Mouse (Mus musculus) cerebral cortex, adult 2 months (tissue): ENCODE data around the gene Ltbp1.

Experiments used
- WGBS: fragments of 180-500 bp; shearing (Covaris S2); methylation state at CpG from one replicate; pipeline ENCODE4 v1.1.7; 2018; 5-methylcytosine and 5-hydroxymethylcytosine counted together

Gene Ltbp1

GRCm38 (mm10) chr17:75067314-75067713 is 61.9 kb downstream of the Ltbp1 start:
- 61% methylated on average over 8 of the region's 8 CpGs for WGBS

- 96% methylated on average over 5 of the region's 5 CpGs for WGBS
These were observed 63.9 kb downstream of the Ltbp1 start for GRCm38 (mm10) chr17:75069232-75069631.

GRCm38 (mm10) chr17:75071174-75071573 is 65.8 kb downstream of the Ltbp1 start:
- 48% methylated on average over 2 of the region's 2 CpGs for WGBS

GRCm38 (mm10) chr17:75071749-75072148 is 66.4 kb downstream of the Ltbp1 start:
- 79% methylated on average over 2 of the region's 2 CpGs for WGBS

- WGBS, result 58% methylated on average over 8 of the region's 8 CpGs
These were observed 68.5 kb downstream of the Ltbp1 start for GRCm38 (mm10) chr17:75073887-75074286.

GRCm38 (mm10) chr17:75074978-75075699 is 69.8 kb downstream of the Ltbp1 start:
- 60% methylated on average over 19 of the region's 19 CpGs for WGBS

- WGBS, result 91% methylated on average over 2 of the region's 2 CpGs
These were observed 76.0 kb downstream of the Ltbp1 start for GRCm38 (mm10) chr17:75081401-75081800.

GRCm38 (mm10) chr17:75087296-75087941 is 82.1 kb downstream of the Ltbp1 start:
- WGBS, result 44% methylated on average over 10 of the region's 10 CpGs

GRCm38 (mm10) chr17:75088232-75088631 is 82.9 kb downstream of the Ltbp1 start:
- 32% methylated on average over 4 of the region's 4 CpGs for WGBS

- WGBS, result 27% methylated on average over 11 of the region's 11 CpGs
These were observed 83.4 kb downstream of the Ltbp1 start for GRCm38 (mm10) chr17:75088727-75089126.

GRCm38 (mm10) chr17:75090556-75090955 is 85.2 kb downstream of the Ltbp1 start:
- WGBS, result 92% methylated on average over 6 of the region's 6 CpGs

- 88% methylated on average over 3 of the region's 3 CpGs for WGBS
These were observed 88.2 kb downstream of the Ltbp1 start for GRCm38 (mm10) chr17:75093563-75093962.

- WGBS, result 78% methylated on average over 9 of the region's 9 CpGs
These were observed 89.2 kb downstream of the Ltbp1 start for GRCm38 (mm10) chr17:75094591-75094990.

- 86% methylated on average over 7 of the region's 7 CpGs for WGBS
These were observed 91.4 kb downstream of the Ltbp1 start for GRCm38 (mm10) chr17:75096727-75097126.

- 59% methylated on average over 3 of the region's 3 CpGs for WGBS
These were observed 92.0 kb downstream of the Ltbp1 start for GRCm38 (mm10) chr17:75097367-75097766.

GRCm38 (mm10) chr17:75101215-75101614 is 95.8 kb downstream of the Ltbp1 start:
- 90% methylated on average over 4 of the region's 4 CpGs for WGBS

- 87% methylated on average over 8 of the region's 8 CpGs for WGBS
These were observed 96.6 kb downstream of the Ltbp1 start for GRCm38 (mm10) chr17:75101994-75102393.

GRCm38 (mm10) chr17:75107412-75107811 is 102.0 kb downstream of the Ltbp1 start:
- WGBS, result 35% methylated on average over 7 of the region's 7 CpGs

- 69% methylated on average over 5 of the region's 5 CpGs for WGBS
These were observed 102.5 kb downstream of the Ltbp1 start for GRCm38 (mm10) chr17:75107879-75108278.

- 91% methylated on average over 5 of the region's 5 CpGs for WGBS
These were observed 103.8 kb downstream of the Ltbp1 start for GRCm38 (mm10) chr17:75109081-75109716.

- WGBS, result 90% methylated on average over 16 of the region's 16 CpGs
These were observed 105.2 kb downstream of the Ltbp1 start for GRCm38 (mm10) chr17:75110252-75111205.

- WGBS, result 89% methylated on average over 8 of the region's 8 CpGs
These were observed 110.2 kb downstream of the Ltbp1 start for GRCm38 (mm10) chr17:75115594-75115993.
